Mouse (Mus musculus): Measurements from ENCODE around the gene Tspan4.

DNA sequence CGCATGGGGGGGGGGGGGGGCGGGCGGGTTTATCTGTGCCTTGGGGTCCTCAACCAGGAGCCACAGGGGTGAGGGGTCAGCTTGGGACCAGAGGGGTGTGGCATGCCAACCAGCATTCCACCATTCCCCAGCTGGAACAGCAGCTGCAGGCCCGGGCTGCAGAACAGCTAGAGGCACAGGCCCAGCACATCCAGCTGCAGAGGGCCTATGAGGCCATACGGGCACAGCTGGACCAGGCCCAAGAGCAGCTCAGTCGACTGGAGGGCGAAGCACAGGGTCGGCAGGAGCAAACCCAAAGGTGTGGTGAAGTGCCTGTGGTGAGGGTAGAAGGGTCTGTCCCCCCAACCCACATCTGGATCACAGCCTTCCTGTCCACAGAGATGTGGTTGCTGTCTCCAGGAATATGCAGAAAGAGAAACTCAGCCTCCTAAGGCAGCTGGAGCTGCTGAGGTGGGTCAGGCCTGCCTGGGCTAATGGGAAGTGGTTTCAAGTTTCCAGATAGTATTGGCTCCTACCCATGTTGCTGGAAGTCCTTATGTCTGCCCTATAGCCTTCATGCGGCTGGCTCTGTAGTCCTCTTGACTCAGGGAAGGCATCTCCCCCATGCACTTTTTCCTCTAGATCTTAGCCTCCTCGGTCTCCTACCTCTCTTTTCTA, 9.5 kb upstream of the Tspan4 start:
- no peak for TF ChIP-seq CTCF (IDR thresholded peaks at IDR 0.05; ENCODE audit: control insufficient read depth, insufficient read depth, low read length)
- no peak; the same call in 1 of the 2 replicates for TF ChIP-seq POLR2A (IDR thresholded peaks at IDR 0.05; ENCODE audit: borderline replicate concordance, control insufficient read depth, low read depth, low read length)
